Mouse (Mus musculus) small intestine, adult 2 months (tissue): ENCODE measurements around the gene Adamtsl1.

ENCODE experiments used
- CTCF ChIP-seq: fragments of 200-500 bp; IDR thresholded peaks from 2 replicates; pipeline ENCODE4 v1.5.1; 2012; ENCODE audit warnings: low read depth, mild to moderate bottlenecking, control low read depth, inconsistent platforms, low read length, moderate library complexity, mixed read lengths; ENCODE audit not compliant: insufficient replicate concordance, insufficient read length; ENCODE audit errors: extremely low read depth
- POLR2A ChIP-seq: fragments of 200-500 bp; IDR thresholded peaks from 2 replicates; pipeline ENCODE4 v1.6.1; 2012; ENCODE audit warnings: low read depth, mild to moderate bottlenecking, control low read depth, inconsistent platforms, low read length, moderate library complexity

DNA sequence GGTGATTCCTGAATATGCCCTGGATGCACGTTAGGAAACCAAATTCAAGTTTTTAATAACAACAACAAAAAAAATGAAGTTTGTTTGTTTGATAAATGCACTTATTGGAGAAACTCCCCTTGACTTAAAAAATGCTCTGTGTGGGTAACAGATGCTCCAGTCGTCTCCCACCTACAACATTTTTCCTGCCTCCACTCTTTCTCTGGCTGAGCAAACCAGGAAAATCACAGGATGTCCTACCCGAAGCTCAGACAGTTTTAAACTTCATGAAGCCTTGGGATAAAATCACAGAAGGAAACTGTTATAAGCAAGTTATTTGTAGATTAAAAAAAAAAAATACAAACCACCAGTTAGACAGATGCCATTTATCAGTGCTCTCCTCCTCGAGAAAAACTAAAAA is 788.1 kb downstream of the Adamtsl1 start:
- TF ChIP-seq CTCF (no peak), POLR2A (no peak)
